Mouse (Mus musculus) embryo, embryonic 10 days (tissue): Measurements from ENCODE around the gene Ldb2.
A peak's percentile ranks its signal among the peaks of the same experiment; 100 is the strongest.

Experiments used
- DNase-seq: peaks from one replicate; pipeline ENCODE4 v3.0.0-alpha.2; 2015; ENCODE audit warnings: low spot score

The Ldb2 gene

GRCm38 (mm10) chr5:44799053-44799860, at the start of gene Ldb2:
TSS of gene Ldb2 (minus strand) at chr5:44799680.
- DNase-seq: peak; percentile 79

- DNase-seq: peak; percentile 39
Observed at GRCm38 (mm10) chr5:44831287-44831686, 31.8 kb upstream of the Ldb2 start.

GRCm38 (mm10) chr5:44815506-44815905, 16.0 kb upstream of the Ldb2 start:
- no peak for DNase-seq

GRCm38 (mm10) chr5:44805960-44806359, 6.5 kb upstream of the Ldb2 start:
- DNase-seq: no peak

GRCm38 (mm10) chr5:44801100-44801499, 1.6 kb upstream of the Ldb2 start:
- DNase-seq: peak; percentile 34

- DNase-seq: no peak
Observed at GRCm38 (mm10) chr5:44799861-44800260, 381 bp upstream of the Ldb2 start.

GRCm38 (mm10) chr5:44798493-44798892, 987 bp downstream of the Ldb2 start:
- DNase-seq: no peak

GRCm38 (mm10) chr5:44798056-44798455, 1.4 kb downstream of the Ldb2 start:
- no peak for DNase-seq

GRCm38 (mm10) chr5:44784591-44784990, 14.9 kb downstream of the Ldb2 start:
- no peak for DNase-seq

- no peak for DNase-seq
Observed at GRCm38 (mm10) chr5:44779340-44779739, 20.1 kb downstream of the Ldb2 start.

GRCm38 (mm10) chr5:44768472-44768871, 31.0 kb downstream of the Ldb2 start:
- no peak for DNase-seq

- no peak for DNase-seq
Observed at GRCm38 (mm10) chr5:44764911-44765310, 34.6 kb downstream of the Ldb2 start.

GRCm38 (mm10) chr5:44759178-44759577, 40.3 kb downstream of the Ldb2 start:
- DNase-seq: no peak

GRCm38 (mm10) chr5:44754156-44754910, 45.1 kb downstream of the Ldb2 start:
- DNase-seq: no peak

- no peak for DNase-seq
Observed at GRCm38 (mm10) chr5:44745706-44746105, 53.8 kb downstream of the Ldb2 start.

- no peak for DNase-seq
Observed at GRCm38 (mm10) chr5:44736366-44736765, 63.1 kb downstream of the Ldb2 start.

GRCm38 (mm10) chr5:44734131-44734723, 65.3 kb downstream of the Ldb2 start:
- DNase-seq: no peak

- DNase-seq: no peak
Observed at GRCm38 (mm10) chr5:44729646-44730310, 69.7 kb downstream of the Ldb2 start.

GRCm38 (mm10) chr5:44727995-44728394, 71.5 kb downstream of the Ldb2 start:
- no peak for DNase-seq

GRCm38 (mm10) chr5:44726546-44727476, 72.7 kb downstream of the Ldb2 start:
- peak; percentile 51 for DNase-seq

- DNase-seq: no peak
Observed at GRCm38 (mm10) chr5:44725501-44725900, 74.0 kb downstream of the Ldb2 start.
